ENCODE assay signal across 14 mouse cellular contexts in genomic region chr7:25112956-25113603, GRCm38 (mm10).
"Had no signal": no experiment of that assay in that cellular context is flagged by ENCODE, and none has a peak within 500 bp of the region (broad histone marks: within the 10 kb centered on the region; RNA-seq: fewer than 3 reads in every experiment).

No protein-coding gene starts in this region.

- DNase-seq: lung, adult 18-20 months; lung, embryonic 14.5 days; lung, postnatal 10 days; right cerebral cortex, postnatal 14 days; thymus, adult 2 months; thymus, postnatal 36 days had no signal

- H3K27me3 ChIP-seq: megakaryocyte, embryonic 14.5 days; midbrain, embryonic 15.5 days; neural tube, embryonic 12.5 days; stomach, embryonic 15.5 days had no signal

- H3K36me3 ChIP-seq: stomach, embryonic 15.5 days had no signal

- H3K4me1 ChIP-seq: midbrain, embryonic 13.5 days; midbrain, embryonic 15.5 days; neural tube, embryonic 12.5 days; stomach, embryonic 15.5 days had no signal

- H3K4me3 ChIP-seq: megakaryocyte, embryonic 14.5 days; midbrain, embryonic 13.5 days; midbrain, embryonic 15.5 days; neural tube, embryonic 12.5 days; stomach, embryonic 15.5 days had no signal

- H3K27ac ChIP-seq: liver, embryonic 14.5 days; macrophage; midbrain, embryonic 13.5 days; midbrain, embryonic 15.5 days; neural tube, embryonic 12.5 days; stomach, embryonic 15.5 days; stomach, postnatal 0 days had no signal
